Comparison of ENCODE assay signal across 10 mouse cellular contexts in the genomic region with DNA sequence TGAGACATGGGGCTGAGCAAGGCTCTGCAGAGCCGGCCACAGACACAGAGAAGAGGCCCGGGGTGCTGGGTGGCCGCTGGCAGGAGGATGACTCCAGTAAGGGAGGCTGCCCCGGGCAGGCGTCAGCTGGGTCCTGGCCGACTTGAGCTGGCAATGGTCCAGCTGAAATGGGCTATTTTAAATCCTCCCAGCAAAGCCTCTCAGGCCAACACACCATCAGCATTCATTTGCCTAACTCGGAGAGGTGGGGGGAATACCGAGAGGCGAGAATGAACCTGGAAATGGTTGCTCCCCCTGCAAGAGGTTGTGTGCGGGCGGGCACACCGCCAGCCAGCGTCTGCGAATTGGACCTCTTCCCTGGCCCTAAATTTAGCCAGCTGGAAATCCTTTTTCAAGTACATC. TPM values are rescaled to one million over a fixed set of nuclear protein-coding genes. Genes with fewer than 3 reads are reported as not detected.
A peak's percentile ranks its signal among the peaks of the same experiment; 100 is the strongest.
DNase-seq lines count a peak whose midpoint lies in the region; ATAC-seq lines count a peak whose summit lies in the region.
"Had no signal": no experiment of that assay in that cellular context is flagged by ENCODE, and none has a peak within 500 bp of the region (broad histone marks: within the 10 kb centered on the region; RNA-seq: fewer than 3 reads in every experiment).

No protein-coding gene starts in this region.

- H3K27ac ChIP-seq in forebrain, embryonic 10.5 days: peak overlapping the region; percentile 21; the same call in 1 of the 2 replicates
- no peak overlapping the region for H3K27ac ChIP-seq in forebrain, embryonic 11.5 days (ENCODE audit: low read depth, low read length)
- peak overlapping the region; percentile 74 for H3K27ac ChIP-seq in midbrain, embryonic 15.5 days
- H3K27ac ChIP-seq: liver, embryonic 14.5 days had no signal

- WGBS in forebrain, embryonic 10.5 days: 71% methylated on average over 14 of the region's 14 CpGs
- WGBS in forebrain, embryonic 11.5 days: 64% methylated on average over 14 of the region's 14 CpGs
- 30% methylated on average over 14 of the region's 14 CpGs for WGBS in midbrain, embryonic 15.5 days

- peaks cover 13% of the 10 kb centered on the region; the same call in 1 of the 2 replicates for H3K27me3 ChIP-seq in forebrain, embryonic 10.5 days (ENCODE audit: poor library complexity, severe bottlenecking)
- no peaks in the 10 kb centered on the region for H3K27me3 ChIP-seq in forebrain, embryonic 11.5 days (ENCODE audit: control insufficient read depth, insufficient read depth, low read length)
- no peaks in the 10 kb centered on the region for H3K27me3 ChIP-seq in midbrain, embryonic 15.5 days (replicated peaks)

- H3K9ac ChIP-seq in forebrain, embryonic 11.5 days (ENCODE audit: low read length): no peak overlapping the region
- H3K9ac ChIP-seq in midbrain, embryonic 15.5 days: no peak overlapping the region
- H3K9ac ChIP-seq: liver, embryonic 14.5 days had no signal

- H3K4me1 ChIP-seq in forebrain, embryonic 10.5 days: peaks cover 54% of the 10 kb centered on the region
- peaks cover 6% of the 10 kb centered on the region for H3K4me1 ChIP-seq in forebrain, embryonic 11.5 days (replicated peaks; ENCODE audit: control insufficient read depth, insufficient read depth, low read length)
- peaks cover 61% of the 10 kb centered on the region for H3K4me1 ChIP-seq in midbrain, embryonic 15.5 days

- no peak overlapping the region for H3K4me3 ChIP-seq in forebrain, embryonic 10.5 days
- no peak overlapping the region for H3K4me3 ChIP-seq in forebrain, embryonic 11.5 days (ENCODE audit: low read depth, low read length)
- H3K4me3 ChIP-seq in midbrain, embryonic 15.5 days: no peak overlapping the region

- H3K9me3 ChIP-seq in forebrain, embryonic 10.5 days: no peaks in the 10 kb centered on the region
- no peaks in the 10 kb centered on the region for H3K9me3 ChIP-seq in forebrain, embryonic 11.5 days (ENCODE audit: control insufficient read depth, low read length)
- no peaks in the 10 kb centered on the region for H3K9me3 ChIP-seq in midbrain, embryonic 15.5 days

- ATAC-seq in forebrain, embryonic 11.5 days (replicated peaks; ENCODE audit: low FRiP score): no peak
- peak; percentile 51 for ATAC-seq in midbrain, embryonic 15.5 days (replicated peaks)

- no peaks in the 10 kb centered on the region for H3K36me3 ChIP-seq in forebrain, embryonic 10.5 days (replicated peaks)
- H3K36me3 ChIP-seq in forebrain, embryonic 11.5 days (ENCODE audit: control insufficient read depth, insufficient read depth, low read length): no peaks in the 10 kb centered on the region
- H3K36me3 ChIP-seq in midbrain, embryonic 15.5 days (replicated peaks): no peaks in the 10 kb centered on the region

- no peak overlapping the region for H3K4me2 ChIP-seq in forebrain, embryonic 11.5 days (ENCODE audit: low read depth, low read length, severe bottlenecking)
- H3K4me2 ChIP-seq in midbrain, embryonic 15.5 days: no peak overlapping the region

- no peak for DNase-seq in forebrain, embryonic 10.5 days (ENCODE audit: extremely low spot score, low spot score)
- no peak for DNase-seq in forebrain, embryonic 11.5 days (ENCODE audit: low spot score)
- peak; percentile 93 for DNase-seq in cerebellum, adult 9-10 months
- peak; percentile 34 for DNase-seq in gastrocnemius, postnatal 25 days
- DNase-seq in layer of hippocampus, adult 8-10 months (ENCODE audit: low spot score in 2 of 2): peak; percentile 47 to 71
- DNase-seq in thymus, postnatal 0 days (ENCODE audit: low spot score): no peak
- no peak for DNase-seq in kidney, adult 11 months

RNA-seq across cellular contexts. Expression of a gene that starts 30.9 kb away (rescaled TPM):
- polyA plus RNA-seq in forebrain, embryonic 10.5 days (2016; fragmentation: Nextera tagmentation; extraction: Ambion mirVana): not detected in 2 replicates
- not detected in 2 replicates for polyA plus RNA-seq in forebrain, embryonic 11.5 days (2014; fragmentation: Nextera tagmentation; extraction: Ambion mirVana)
- total RNA-seq in gastrocnemius, postnatal 25 days (2021): not detected
- total RNA-seq in layer of hippocampus, adult 8-10 months (2022): not detected
- not detected in 2 replicates for polyA plus RNA-seq in midbrain, embryonic 15.5 days (2015; fragmentation: Nextera tagmentation; extraction: Ambion mirVana)
- polyA plus RNA-seq in thymus, postnatal 0 days (2015; fragmentation: Nextera tagmentation; extraction: Ambion mirVana): not detected in 2 replicates
- polyA plus RNA-seq: C2C12; liver, embryonic 14.5 days had no signal

RNA-seq across cellular contexts. Expression of a gene that starts 45.7 kb away (rescaled TPM):
- polyA plus RNA-seq in forebrain, embryonic 10.5 days (2016; fragmentation: Nextera tagmentation; extraction: Ambion mirVana): 2.0 and 2.6 TPM in 2 replicates
- polyA plus RNA-seq in forebrain, embryonic 11.5 days (2014; fragmentation: Nextera tagmentation; extraction: Ambion mirVana): 6.9 and 8.8 TPM in 2 replicates
- under 1 TPM; 0.16 to 0.28 TPM for total RNA-seq in gastrocnemius, postnatal 25 days (2021)
- 100 to 1,000 TPM; 229 to 281 (median 270) TPM for total RNA-seq in layer of hippocampus, adult 8-10 months (2022)
- polyA plus RNA-seq in midbrain, embryonic 15.5 days (2015; fragmentation: Nextera tagmentation; extraction: Ambion mirVana): 53.5 and 54.2 TPM in 2 replicates
- polyA plus RNA-seq in thymus, postnatal 0 days (2015; fragmentation: Nextera tagmentation; extraction: Ambion mirVana): 0.26 and 0.28 TPM in 2 replicates
- polyA plus RNA-seq: C2C12 had no signal

Comparison
In these comparisons a context has a peak if more than half of its experiments do, and no peak if none do; other contexts are left out.
1. DNase-seq: peak in cerebellum, adult 9-10 months (single experiment), gastrocnemius, postnatal 25 days (single experiment) and layer of hippocampus, adult 8-10 months (2 of 2); none in forebrain, embryonic 10.5 days (single experiment), forebrain, embryonic 11.5 days (single experiment), thymus, postnatal 0 days (single experiment) and kidney, adult 11 months (single experiment).